Mouse (Mus musculus) forebrain, embryonic 12.5 days (tissue): ENCODE measurements around the gene Tex14. TPM values are rescaled to one million over a fixed set of nuclear protein-coding genes. Genes with fewer than 3 reads are reported as not detected.
A peak's percentile ranks its signal among the peaks of the same experiment; 100 is the strongest.
"Not testable (repeated sequence)": the region's sequence is repeated elsewhere in the genome, so short reads cannot be mapped to it uniquely, and the experiment has no call there.

Experiments used
- ATAC-seq: fragments of 200-750 bp; cut with Nextera tagmentation; 2 replicates; pipeline ENCODE4 v1.8.0; 2017; ENCODE audit warnings: moderate TSS enrichment; ENCODE audit not compliant: low FRiP score
- H3K27ac ChIP-seq: fragments of 300-500 bp; sonication (generic); 2 replicates; pipeline ENCODE4 v1.5.1; 2016; ENCODE audit warnings: mild to moderate bottlenecking
- H3K27me3 ChIP-seq: fragments of 300-500 bp; sonication (generic); 2 replicates; pipeline ENCODE4 v1.6.1; 2016; ENCODE audit warnings: mild to moderate bottlenecking
- H3K36me3 ChIP-seq: fragments of 300-500 bp; sonication (generic); replicated peaks from 2 replicates; pipeline ENCODE4 v1.6.1; 2016; ENCODE audit warnings: mild to moderate bottlenecking
- H3K4me1 ChIP-seq: fragments of 300-500 bp; sonication (generic); 2 replicates; pipeline ENCODE4 v1.6.1; 2016
- H3K4me2 ChIP-seq: fragments of 300-500 bp; sonication (generic); 2 replicates; pipeline ENCODE4 v1.6.1; 2016; ENCODE audit warnings: mild to moderate bottlenecking, moderate library complexity
- H3K4me3 ChIP-seq: fragments of 300-500 bp; sonication (generic); replicated peaks from 2 replicates; pipeline ENCODE4 v1.5.1; 2016; ENCODE audit warnings: mild to moderate bottlenecking
- H3K9ac ChIP-seq: fragments of 300-500 bp; sonication (generic); 2 replicates; pipeline ENCODE4 v1.6.1; 2016; ENCODE audit warnings: mild to moderate bottlenecking
- H3K9me3 ChIP-seq: fragments of 300-500 bp; sonication (generic); 2 replicates; pipeline ENCODE4 v1.6.1; 2016
- WGBS: fragments of 180-500 bp; shearing (Covaris S2); methylation state at CpG from one replicate; pipeline ENCODE4 v1.1.7; 2016; 5-methylcytosine and 5-hydroxymethylcytosine counted together
- polyA plus RNA-seq: library from polyadenylated mRNA; unstranded; fragments of >200 nt; fragmentation: Nextera tagmentation; extraction: Ambion mirVana; gene quantifications from 2 replicates; pipeline ENCODE4 v1.2.1, GENCODE M21; 2016

The Tex14 gene
- polyA plus RNA-seq, 1 experiment from 2014 or later: 0.42 TPM

GRCm38 (mm10) chr11:87404111-87404853 is 583 bp upstream of the Tex14 start:
- ATAC-seq: peak; percentile 94
- 2% methylated on average over 58 of the region's 58 CpGs for WGBS

GRCm38 (mm10) chr11:87413412-87413811 is 8.5 kb downstream of the Tex14 start:
- H3K9ac ChIP-seq, H3K9me3 ChIP-seq, H3K4me3 ChIP-seq, H3K36me3 ChIP-seq, H3K27me3 ChIP-seq, ATAC-seq, H3K27ac ChIP-seq, H3K4me1 ChIP-seq, H3K4me2 ChIP-seq: not testable (repeated sequence)
- 67% methylated on average over 3 of the region's 3 CpGs for WGBS

More at GRCm38 (mm10) chr11:87404111-87404853, 583 bp upstream of the Tex14 start:
- no peaks in the 10 kb centered on the region for H3K9me3 ChIP-seq
- peaks cover 5% of the 10 kb centered on the region for H3K4me1 ChIP-seq
- peak overlapping the region; percentile 93 for H3K27ac ChIP-seq
- peak overlapping the region; percentile 77 for H3K9ac ChIP-seq
- H3K4me2 ChIP-seq: peak overlapping the region; percentile 62
- no peaks in the 10 kb centered on the region for H3K27me3 ChIP-seq
- H3K4me3 ChIP-seq: peak overlapping the region; percentile 64
- H3K36me3 ChIP-seq: no peaks in the 10 kb centered on the region

GRCm38 (mm10) chr11:87416120-87416519 is 11.3 kb downstream of the Tex14 start:
- Histone ChIP-seq H3K9ac (no peak overlapping the region), H3K27ac (no peak overlapping the region), H3K4me1 (no peaks in the 10 kb centered on the region), H3K4me2 (no peak overlapping the region), H3K36me3 (no peaks in the 10 kb centered on the region), H3K27me3 (no peaks in the 10 kb centered on the region), H3K9me3 (no peaks in the 10 kb centered on the region), H3K4me3 (no peak overlapping the region)
- ATAC-seq: no peak
- WGBS: 63% methylated on average over 5 of the region's 5 CpGs

GRCm38 (mm10) chr11:87420861-87421260 is 16.0 kb downstream of the Tex14 start:
- Histone ChIP-seq H3K9ac (no peak overlapping the region), H3K4me1 (peaks cover 17% of the 10 kb centered on the region)

GRCm38 (mm10) chr11:87421760-87422201 is 16.9 kb downstream of the Tex14 start:
- H3K4me2 ChIP-seq: peak overlapping the region; percentile 51
- H3K4me3 ChIP-seq: peak overlapping the region; percentile 31
- WGBS: 33% methylated on average over 6 of the region's 6 CpGs
- H3K9ac ChIP-seq: peak overlapping the region; percentile 48
- H3K27ac ChIP-seq: peak overlapping the region; percentile 80
- no peaks in the 10 kb centered on the region for H3K27me3 ChIP-seq
- H3K4me1 ChIP-seq: peaks cover 19% of the 10 kb centered on the region
- H3K9me3 ChIP-seq: no peaks in the 10 kb centered on the region
- no peak for ATAC-seq
- no peaks in the 10 kb centered on the region for H3K36me3 ChIP-seq

More at GRCm38 (mm10) chr11:87420861-87421260, 16.0 kb downstream of the Tex14 start:
- H3K36me3 ChIP-seq: no peaks in the 10 kb centered on the region
- H3K27me3 ChIP-seq: no peaks in the 10 kb centered on the region
- no peak overlapping the region for H3K4me3 ChIP-seq
- no peak overlapping the region for H3K27ac ChIP-seq
- H3K9me3 ChIP-seq: no peaks in the 10 kb centered on the region
- H3K4me2 ChIP-seq: no peak overlapping the region
- ATAC-seq: no peak

GRCm38 (mm10) chr11:87422511-87423340 is 17.9 kb downstream of the Tex14 start:
- under 1% methylated on average over 26 of the region's 26 CpGs for WGBS

GRCm38 (mm10) chr11:87423551-87424325 is 18.9 kb downstream of the Tex14 start:
- H3K4me2 ChIP-seq: no peak overlapping the region; the same call in 1 of the 2 replicates
- H3K4me3 ChIP-seq: no peak overlapping the region
- no peaks in the 10 kb centered on the region for H3K36me3 ChIP-seq
- no peaks in the 10 kb centered on the region for H3K9me3 ChIP-seq
- ATAC-seq: no peak
- no peak overlapping the region for H3K9ac ChIP-seq
- H3K27ac ChIP-seq: peak overlapping the region; percentile 76
- WGBS: 51% methylated on average over 6 of the region's 6 CpGs
- H3K4me1 ChIP-seq: peaks cover 19% of the 10 kb centered on the region
- H3K27me3 ChIP-seq: no peaks in the 10 kb centered on the region

More at GRCm38 (mm10) chr11:87422511-87423340, 17.9 kb downstream of the Tex14 start:
- ATAC-seq: peak; percentile 85
- Histone ChIP-seq H3K27me3 (no peaks in the 10 kb centered on the region), H3K4me2 (peak overlapping the region; percentile 51), H3K27ac (peak overlapping the region; percentile 80), H3K4me3 (peak overlapping the region; percentile 31), H3K4me1 (peaks cover 19% of the 10 kb centered on the region), H3K9me3 (no peaks in the 10 kb centered on the region), H3K9ac (peak overlapping the region; percentile 48), H3K36me3 (no peaks in the 10 kb centered on the region)

GRCm38 (mm10) chr11:87426121-87426449 is 21.2 kb downstream of the Tex14 start:
- Histone ChIP-seq H3K27ac (peak overlapping the region; percentile 65; the same call in 1 of the 2 replicates), H3K4me2 (peak overlapping the region; percentile 49), H3K9me3 (no peaks in the 10 kb centered on the region), H3K9ac (peak overlapping the region; percentile 21; the same call in 1 of the 2 replicates), H3K27me3 (no peaks in the 10 kb centered on the region), H3K36me3 (no peaks in the 10 kb centered on the region), H3K4me1 (peaks cover 19% of the 10 kb centered on the region), H3K4me3 (peak overlapping the region; percentile 33)
- no peak; the same call in 1 of the 2 replicates for ATAC-seq
- WGBS: under 1% methylated on average over 7 of the region's 7 CpGs

GRCm38 (mm10) chr11:87426450-87427250 is 21.8 kb downstream of the Tex14 start:
- H3K27ac ChIP-seq: peak overlapping the region; percentile 70
- not testable (repeated sequence) for H3K36me3 ChIP-seq, H3K9me3 ChIP-seq, H3K27me3 ChIP-seq
- peak overlapping the region; percentile 21; the same call in 1 of the 2 replicates for H3K9ac ChIP-seq
- peaks cover 19% of the 10 kb centered on the region for H3K4me1 ChIP-seq
- WGBS: 1% methylated on average over 24 of the region's 24 CpGs
- peak overlapping the region; percentile 33 for H3K4me3 ChIP-seq
- H3K4me2 ChIP-seq: peak overlapping the region; percentile 49
- peak; percentile 92 for ATAC-seq

- Histone ChIP-seq H3K4me1 (peaks cover 14% of the 10 kb centered on the region), H3K9me3 (no peaks in the 10 kb centered on the region), H3K27ac (peak overlapping the region; percentile 70), H3K27me3 (no peaks in the 10 kb centered on the region), H3K36me3 (no peaks in the 10 kb centered on the region), H3K4me3 (no peak overlapping the region), H3K9ac (no peak overlapping the region), H3K4me2 (no peak overlapping the region)
- WGBS: 62% methylated on average over 1 of the region's 1 CpGs
- no peak for ATAC-seq
Observed at GRCm38 (mm10) chr11:87427273-87428050, 22.6 kb downstream of the Tex14 start.
